Mouse (Mus musculus) stomach, postnatal 0 days (tissue): ENCODE data around the gene Ccl25.

Source experiments
- CTCF ChIP-seq: IDR thresholded peaks from 2 replicates; pipeline ENCODE4 v1.5.1; 2016; ENCODE audit warnings: antibody characterized with exemption, low read depth, mild to moderate bottlenecking, moderate library complexity
- EP300 ChIP-seq: optimal IDR thresholded peaks from 2 replicates; pipeline ENCODE3; 2016; ENCODE audit warnings: antibody characterized with exemption

GRCm38 (mm10) chr8:4318124-4318523 is 6.9 kb upstream of the Ccl25 start:
- TF ChIP-seq CTCF, result no peak
- no peak for TF ChIP-seq EP300
